Mouse (Mus musculus) spleen, adult 2 months (tissue): ENCODE measurements at regions not wholly inside any gene's neighbourhood (a gene's known extent, or its start where the extent isn't known, plus 50 kb on each side); places are given as distances from the start of the nearest gene placed in this dataset.

Experiments
- CTCF ChIP-seq: fragments of 200-500 bp; IDR thresholded peaks from 2 replicates; pipeline ENCODE4 v1.5.1; 2011; ENCODE audit warnings: mild to moderate bottlenecking, inconsistent platforms; ENCODE audit not compliant: insufficient read depth, insufficient read length, insufficient replicate concordance; ENCODE audit errors: extremely low read depth
- POLR2A ChIP-seq: fragments of 200-500 bp; IDR thresholded peaks from 2 replicates; pipeline ENCODE4 v1.6.1; 2011; ENCODE audit warnings: low read depth, low read length, inconsistent platforms

DNA sequence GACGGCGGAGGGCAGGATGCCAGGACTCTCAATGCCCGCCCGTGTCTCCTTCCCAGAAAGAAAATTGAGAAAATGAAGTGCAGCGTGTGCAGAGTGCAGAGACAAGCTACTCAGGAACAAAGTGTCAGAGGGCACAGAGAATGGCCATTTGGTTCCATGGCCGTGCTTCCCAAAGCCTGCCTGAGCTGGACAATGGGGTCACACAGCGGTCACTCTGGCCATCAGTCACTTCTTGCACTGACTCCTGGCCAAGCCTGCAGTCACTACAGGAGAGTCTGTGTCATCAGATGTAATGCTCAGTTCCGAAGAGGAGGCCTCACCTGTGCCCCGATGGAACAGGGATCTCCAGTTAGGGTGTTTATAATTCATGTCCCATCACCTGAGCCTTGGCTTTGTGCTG is 312.6 kb downstream of the Ajap1 start:
- TF ChIP-seq CTCF (no peak), POLR2A (no peak)
